Mouse (Mus musculus) liver, postnatal 0 days (tissue): ENCODE data around the gene Umodl1. TPM values are rescaled to one million over a fixed set of nuclear protein-coding genes. Genes with fewer than 3 reads are reported as not detected.

Experiments
- ATAC-seq: fragments of 200-750 bp; cut with Nextera tagmentation; 2 replicates; pipeline ENCODE4 v1.8.0; 2017; ENCODE audit warnings: mild to moderate bottlenecking, moderate library complexity
- DNase-seq: peaks from one replicate; pipeline ENCODE4 v3.0.0-alpha.2; 2016
- H3K27ac ChIP-seq: fragments of 300-500 bp; sonication (generic); 2 replicates; pipeline ENCODE4 v1.5.1; 2014; ENCODE audit warnings: antibody characterized with exemption, moderate library complexity, mild to moderate bottlenecking, low read depth
- H3K27me3 ChIP-seq: fragments of 300-500 bp; sonication (generic); 2 replicates; pipeline ENCODE4 v1.6.1; 2014; ENCODE audit warnings: low read length, control low read depth, mixed read lengths; ENCODE audit not compliant: insufficient read depth
- H3K36me3 ChIP-seq: fragments of 300-500 bp; sonication (generic); replicated peaks from 2 replicates; pipeline ENCODE4 v1.6.1; 2014; ENCODE audit warnings: mild to moderate bottlenecking, control low read depth, low read length, moderate library complexity, mixed read lengths; ENCODE audit not compliant: insufficient read depth
- H3K4me1 ChIP-seq: fragments of 300-500 bp; sonication (generic); 2 replicates; pipeline ENCODE4 v1.6.1; 2014; ENCODE audit warnings: antibody characterized with exemption, mild to moderate bottlenecking, control low read depth; ENCODE audit not compliant: insufficient read depth
- H3K4me2 ChIP-seq: fragments of 300-500 bp; sonication (generic); 2 replicates; pipeline ENCODE4 v1.6.1; 2014; ENCODE audit warnings: low read depth, mild to moderate bottlenecking, low read length, moderate library complexity, mixed read lengths
- H3K4me3 ChIP-seq: fragments of 300-500 bp; sonication (generic); 2 replicates; pipeline ENCODE4 v1.5.1; 2014; ENCODE audit warnings: low read depth, low read length
- H3K9ac ChIP-seq: fragments of 300-500 bp; sonication (generic); replicated peaks from 2 replicates; pipeline ENCODE4 v1.6.1; 2014; ENCODE audit warnings: mild to moderate bottlenecking, moderate library complexity
- H3K9me3 ChIP-seq: fragments of 300-500 bp; sonication (generic); 2 replicates; pipeline ENCODE4 v1.6.1; 2016; ENCODE audit warnings: mild to moderate bottlenecking, control low read depth, low read length, mixed read lengths
- CTCF ChIP-seq: sonication (generic); IDR thresholded peaks from 2 replicates; pipeline ENCODE4 v1.5.1; 2016; ENCODE audit warnings: antibody characterized with exemption, low read depth
- EP300 ChIP-seq: IDR thresholded peaks from 2 replicates; pipeline ENCODE4 v1.6.1; 2016; ENCODE audit warnings: antibody characterized with exemption, low read depth, mild to moderate bottlenecking
- WGBS: fragments of 180-500 bp; shearing (Covaris S2); extraction: QIAGEN DNeasy Blood & Tissue Kit; methylation state at CpG from one replicate; pipeline ENCODE4 v1.1.7; 2014; ENCODE audit not compliant: insufficient replicate concordance; 5-methylcytosine and 5-hydroxymethylcytosine counted together
- polyA plus RNA-seq: library from polyadenylated mRNA; unstranded; fragments of >200 nt; fragmentation: Nextera tagmentation; extraction: Ambion mirVana; gene quantifications from 2 replicates; pipeline ENCODE4 v1.2.1, GENCODE M21; 2015

Gene Umodl1
- polyA plus RNA-seq, 1 experiment from 2014 or later: 0.05 TPM

- Histone ChIP-seq H3K4me2 (no peak overlapping the region), H3K9me3 (no peaks in the 10 kb centered on the region), H3K4me1 (no peaks in the 10 kb centered on the region), H3K27ac (no peak overlapping the region), H3K36me3 (no peaks in the 10 kb centered on the region), H3K27me3 (no peaks in the 10 kb centered on the region), H3K9ac (no peak overlapping the region), H3K4me3 (no peak overlapping the region)
- 69% methylated on average over 3 of the region's 3 CpGs for WGBS
- TF ChIP-seq EP300 (no peak), CTCF (no peak)
- no peak for ATAC-seq
- DNase-seq: no peak
Observed at GRCm38 (mm10) chr17:31007357-31007756, 52.9 kb downstream of the Umodl1 start.

DNA sequence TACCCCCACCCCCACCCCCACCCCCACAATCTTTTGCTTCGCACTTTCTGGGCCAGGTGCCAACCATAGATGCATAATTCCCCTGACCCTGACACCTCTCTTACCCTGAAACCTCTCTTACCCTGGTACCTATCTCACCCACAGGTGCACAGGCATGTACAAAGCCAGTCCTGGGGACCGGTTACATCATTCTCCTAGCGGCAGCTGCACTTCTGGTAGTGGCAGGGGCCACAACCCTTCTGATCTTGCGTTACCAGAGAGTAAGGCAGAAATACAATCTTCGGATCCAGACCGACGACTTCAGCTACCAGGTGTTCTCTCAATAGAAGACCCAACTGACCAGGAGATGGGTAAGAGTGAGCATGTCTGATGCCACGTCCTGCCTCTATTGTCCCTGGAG lies 54.0 kb downstream of the Umodl1 start:
- DNase-seq: no peak
- no peak for TF ChIP-seq CTCF
- no peak for TF ChIP-seq EP300
- ATAC-seq: no peak

DNA sequence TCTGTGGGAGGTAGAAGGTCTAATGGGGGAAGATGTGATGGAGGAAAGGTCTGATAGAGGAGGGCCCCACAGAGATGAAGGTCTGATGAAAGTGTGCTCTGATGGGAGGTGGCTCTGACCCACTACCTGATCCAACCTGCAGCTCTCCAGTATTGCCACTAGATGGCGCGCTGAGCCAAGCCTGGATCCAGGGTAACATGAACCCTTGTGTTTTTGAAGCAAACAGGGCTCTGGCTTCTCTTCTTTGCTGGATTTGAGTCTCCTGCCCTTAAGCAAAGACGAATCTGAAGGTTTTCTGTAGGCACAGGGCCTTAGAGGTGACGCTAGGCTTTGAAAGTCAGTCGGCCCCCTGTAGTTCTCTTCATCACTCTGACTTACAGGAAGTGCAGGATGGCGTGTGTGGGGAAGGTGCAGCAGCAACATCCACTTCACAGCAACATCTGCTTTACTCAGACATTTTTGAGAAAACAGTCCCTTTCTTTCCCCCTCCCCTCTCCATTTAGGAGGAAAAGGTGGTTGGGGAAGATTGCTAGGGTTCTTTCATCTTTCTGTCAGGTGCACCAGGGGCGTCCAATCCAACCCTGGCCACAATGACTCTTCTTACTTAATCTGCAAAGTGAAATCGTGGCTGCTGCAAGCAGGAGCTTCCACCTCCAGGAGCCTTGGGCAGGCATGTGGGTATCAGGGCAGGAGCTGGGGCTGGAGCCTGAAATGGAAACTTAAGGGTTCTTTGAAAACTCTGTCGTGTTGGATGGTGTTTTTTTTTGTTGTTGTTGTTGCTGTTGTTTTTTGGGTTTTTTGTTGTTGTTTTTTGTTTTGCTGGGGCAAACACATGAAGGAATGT lies 57.3 kb downstream of the Umodl1 start:
- ATAC-seq (peak; percentile 25; the same call in 1 of the 2 replicates), DNase-seq (peak; percentile 79)
- TF ChIP-seq CTCF: peak; percentile 98
- TF ChIP-seq EP300: no peak
- 25% methylated on average over 9 of the region's 9 CpGs for WGBS
- H3K36me3 ChIP-seq: no peaks in the 10 kb centered on the region
- no peak overlapping the region for H3K9ac ChIP-seq
- no peaks in the 10 kb centered on the region for H3K4me1 ChIP-seq
- H3K27me3 ChIP-seq: no peaks in the 10 kb centered on the region
- H3K27ac ChIP-seq: no peak overlapping the region
- H3K4me2 ChIP-seq: peak overlapping the region; percentile 33; the same call in 1 of the 2 replicates
- H3K4me3 ChIP-seq: no peak overlapping the region
- no peaks in the 10 kb centered on the region for H3K9me3 ChIP-seq

More for the DNA sequence above, 54.0 kb downstream of the Umodl1 start:
- WGBS: 81% methylated on average over 8 of the region's 8 CpGs
- Histone ChIP-seq H3K9ac (no peak overlapping the region), H3K4me3 (no peak overlapping the region), H3K27ac (no peak overlapping the region), H3K27me3 (no peaks in the 10 kb centered on the region), H3K36me3 (no peaks in the 10 kb centered on the region), H3K9me3 (no peaks in the 10 kb centered on the region), H3K4me1 (no peaks in the 10 kb centered on the region), H3K4me2 (no peak overlapping the region)

DNA sequence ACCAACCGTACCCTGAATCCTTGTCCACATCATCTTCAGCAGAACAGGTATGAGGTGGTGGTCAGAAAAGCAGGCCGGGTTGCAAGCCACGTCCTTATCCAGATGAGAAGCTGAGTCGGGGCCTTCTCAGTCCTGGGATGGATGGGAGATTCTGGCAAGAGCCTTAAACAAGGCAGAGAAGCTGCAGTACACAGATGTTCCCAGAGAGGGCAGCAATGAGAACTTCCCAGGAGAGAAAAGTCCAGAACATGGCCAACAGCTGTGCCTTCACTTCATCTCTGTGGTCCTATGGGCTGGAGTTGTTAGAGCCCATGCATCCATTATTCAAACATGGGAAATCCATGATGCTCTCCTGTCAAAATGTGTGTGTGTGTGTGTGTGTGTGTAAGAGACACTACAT lies 63.8 kb downstream of the Umodl1 start:
- DNase-seq (peak; percentile 80), ATAC-seq (no peak)
- H3K4me2 ChIP-seq: no peak overlapping the region
- H3K27ac ChIP-seq: no peak overlapping the region
- no peaks in the 10 kb centered on the region for H3K36me3 ChIP-seq
- no peak overlapping the region for H3K4me3 ChIP-seq
- no peaks in the 10 kb centered on the region for H3K4me1 ChIP-seq
- TF ChIP-seq CTCF (peak; percentile 79), EP300 (no peak)
- no peak overlapping the region for H3K9ac ChIP-seq
- WGBS: 55% methylated on average over 4 of the region's 4 CpGs
- H3K27me3 ChIP-seq: no peaks in the 10 kb centered on the region
- no peaks in the 10 kb centered on the region for H3K9me3 ChIP-seq

GRCm38 (mm10) chr17:31019505-31019904 lies 65.1 kb downstream of the Umodl1 start:
- TF ChIP-seq CTCF (peak; percentile 94), EP300 (no peak)
- WGBS: 2% methylated on average over 2 of the region's 2 CpGs
- H3K4me2 ChIP-seq: no peak overlapping the region
- no peak overlapping the region for H3K9ac ChIP-seq
- no peaks in the 10 kb centered on the region for H3K36me3 ChIP-seq
- H3K9me3 ChIP-seq: no peaks in the 10 kb centered on the region
- H3K27me3 ChIP-seq: no peaks in the 10 kb centered on the region
- ATAC-seq (no peak), DNase-seq (peak; percentile 78)
- no peak overlapping the region for H3K4me3 ChIP-seq
- H3K27ac ChIP-seq: no peak overlapping the region
- H3K4me1 ChIP-seq: 0 out of 2 replicates have a peak, but pooled peaks cover 4% of the 10 kb centered on the region

- Histone ChIP-seq H3K27me3 (no peaks in the 10 kb centered on the region), H3K36me3 (no peaks in the 10 kb centered on the region), H3K4me2 (no peak overlapping the region), H3K4me1 (0 out of 2 replicates have a peak, but pooled peaks cover 4% of the 10 kb centered on the region), H3K9ac (no peak overlapping the region), H3K4me3 (no peak overlapping the region), H3K9me3 (no peaks in the 10 kb centered on the region), H3K27ac (no peak overlapping the region)
- WGBS: 73% methylated on average over 2 of the region's 2 CpGs
- DNase-seq (no peak), ATAC-seq (no peak)
- TF ChIP-seq EP300 (no peak), CTCF (no peak)
Observed at GRCm38 (mm10) chr17:31020078-31020477, 65.6 kb downstream of the Umodl1 start.
